Comparison of ENCODE assay signal across 1 mouse cellular context in genomic region chr19:10198286-10198685, GRCm38 (mm10).
TF ChIP-seq lines count a peak whose summit lies in the region.

No protein-coding gene starts in this region.

TF ChIP-seq in MEL, 35 proteins besides CTCF, POLR2A, EP300 and RAD21:
- no peak for TF ChIP-seq NELFE (IDR thresholded peaks at IDR 0.05; ENCODE audit: low read depth, low read length)
- no peak for TF ChIP-seq CHD1 (IDR thresholded peaks at IDR 0.05; ENCODE audit: low read depth, low read length)
- no peak for TF ChIP-seq TCF12 (IDR thresholded peaks at IDR 0.05; ENCODE audit: low read depth, low read length)
- no peak for TF ChIP-seq CHD2 (IDR thresholded peaks at IDR 0.05; ENCODE audit: low read length)
- no peak for TF ChIP-seq E2F4 (IDR thresholded peaks at IDR 0.05; ENCODE audit: borderline replicate concordance, low read depth, low read length)
- TF ChIP-seq GATA1 (IDR thresholded peaks at IDR 0.05; ENCODE audit: low read depth, low read length): no peak
- no peak for TF ChIP-seq MXI1 (IDR thresholded peaks at IDR 0.05; ENCODE audit: low read depth, low read length)
- peak; percentile 82 for TF ChIP-seq POLR2AphosphoS2 (IDR thresholded peaks at IDR 0.05; ENCODE audit: low read length)
- TF ChIP-seq ELF1 (IDR thresholded peaks at IDR 0.05; ENCODE audit: low read depth, low read length): no peak
- TF ChIP-seq USF1 (IDR thresholded peaks at IDR 0.05; ENCODE audit: low read depth, low read length): no peak
- TF ChIP-seq ZMIZ1 (IDR thresholded peaks at IDR 0.05; ENCODE audit: low read depth, low read length): 0 out of 2 replicates have a peak, but pooled peaks have one; percentile 19
- no peak for TF ChIP-seq BHLHE40 (IDR thresholded peaks at IDR 0.05; ENCODE audit: borderline replicate concordance, low read depth, low read length)
- no peak for TF ChIP-seq NRF1 (IDR thresholded peaks at IDR 0.05; ENCODE audit: insufficient read depth, low read depth, low read length, poor library complexity, severe bottlenecking)
- TF ChIP-seq ZKSCAN1 (IDR thresholded peaks at IDR 0.05; ENCODE audit: low read depth, low read length): no peak
- no peak for TF ChIP-seq MYC (IDR thresholded peaks at IDR 0.05; ENCODE audit: low read depth, low read length)
- no peak for TF ChIP-seq TAL1 (IDR thresholded peaks at IDR 0.05; ENCODE audit: low read length)
TF ChIP-seq in MEL: peak in this region for 2.
